Mouse (Mus musculus) megakaryocyte, embryonic 14.5 days (primary cell): ENCODE data around the gene Dync1li2.

ENCODE experiments used
- FLI1 ChIP-seq: IDR thresholded peaks from 2 replicates; pipeline ENCODE4 v1.6.1; 2012; ENCODE audit warnings: low read length, inconsistent platforms, mixed read lengths
- GATA1 ChIP-seq: IDR thresholded peaks from 3 replicates; pipeline ENCODE4 v1.6.1; 2012; ENCODE audit warnings: mixed read lengths, low read length, inconsistent platforms, borderline replicate concordance

- no peak for TF ChIP-seq GATA1
- TF ChIP-seq FLI1: no peak
Observed at GRCm38 (mm10) chr8:104411468-104411867, 31.4 kb downstream of the Dync1li2 start.
